Mouse (Mus musculus): ENCODE measurements around the gene Il21. TPM values are rescaled to one million over a fixed set of nuclear protein-coding genes. Genes with fewer than 3 reads are reported as not detected.
A peak's percentile ranks its signal among the peaks of the same experiment; 100 is the strongest.

The Il21 gene
- polyA plus RNA-seq, 1 experiment from 2014 or later, result not detected

GRCm38 (mm10) chr3:37229082-37229829 lies 3.2 kb downstream of the Il21 start:
- H3K9me3 ChIP-seq, result no peaks in the 10 kb centered on the region
- no peak overlapping the region for H3K4me3 ChIP-seq
- no peaks in the 10 kb centered on the region for H3K36me3 ChIP-seq
- H3K9ac ChIP-seq, result no peak overlapping the region
- WGBS, result 68% methylated on average over 11 of the region's 11 CpGs
- no peak overlapping the region for H3K4me2 ChIP-seq
- H3K27me3 ChIP-seq, result no peaks in the 10 kb centered on the region
- no peak for ATAC-seq (ENCODE audit: low FRiP score)
- H3K27ac ChIP-seq, result no peak overlapping the region
- H3K4me1 ChIP-seq (replicated peaks), result no peaks in the 10 kb centered on the region

GRCm38 (mm10) chr3:37225124-37225523 lies 7.3 kb downstream of the Il21 start:
- no peak overlapping the region for H3K27ac ChIP-seq
- no peaks in the 10 kb centered on the region for H3K4me1 ChIP-seq (replicated peaks)
- ATAC-seq (ENCODE audit: low FRiP score), result no peak
- H3K4me2 ChIP-seq, result no peak overlapping the region
- no peak overlapping the region for H3K4me3 ChIP-seq
- H3K9me3 ChIP-seq, result no peaks in the 10 kb centered on the region
- H3K27me3 ChIP-seq, result no peaks in the 10 kb centered on the region
- H3K9ac ChIP-seq, result no peak overlapping the region
- no peaks in the 10 kb centered on the region for H3K36me3 ChIP-seq
- 94% methylated on average over 13 of the region's 13 CpGs for WGBS

- WGBS, result 51% methylated on average over 4 of the region's 4 CpGs
These were observed 13.4 kb downstream of the Il21 start for GRCm38 (mm10) chr3:37219071-37219470.

GRCm38 (mm10) chr3:37205226-37205800 lies 27.1 kb downstream of the Il21 start:
- no peak for ATAC-seq (ENCODE audit: low FRiP score)
- Histone ChIP-seq H3K9me3 (no peaks in the 10 kb centered on the region), H3K9ac (no peak overlapping the region), H3K4me2 (no peak overlapping the region), H3K4me3 (no peak overlapping the region), H3K27ac (no peak overlapping the region), H3K4me1 (replicated peaks) (peaks cover 19% of the 10 kb centered on the region), H3K36me3 (no peaks in the 10 kb centered on the region), H3K27me3 (no peaks in the 10 kb centered on the region)
- WGBS, result 85% methylated on average over 8 of the region's 8 CpGs

More at GRCm38 (mm10) chr3:37219071-37219470, 13.4 kb downstream of the Il21 start:
- Histone ChIP-seq H3K9ac (no peak overlapping the region), H3K4me1 (replicated peaks) (no peaks in the 10 kb centered on the region), H3K4me3 (no peak overlapping the region), H3K27me3 (no peaks in the 10 kb centered on the region), H3K9me3 (no peaks in the 10 kb centered on the region), H3K36me3 (no peaks in the 10 kb centered on the region), H3K4me2 (no peak overlapping the region), H3K27ac (no peak overlapping the region)
- no peak for ATAC-seq (ENCODE audit: low FRiP score)

- no peak overlapping the region for H3K27ac ChIP-seq
- H3K4me3 ChIP-seq, result peak overlapping the region; percentile 46
- H3K4me2 ChIP-seq, result peak overlapping the region; percentile 78
- H3K36me3 ChIP-seq, result no peaks in the 10 kb centered on the region
- H3K4me1 ChIP-seq (replicated peaks), result peaks cover 19% of the 10 kb centered on the region
- ATAC-seq (ENCODE audit: low FRiP score), result peak; percentile 20; the same call in 1 of the 2 replicates
- H3K9me3 ChIP-seq, result no peaks in the 10 kb centered on the region
- 25% methylated on average over 6 of the region's 6 CpGs for WGBS
- peak overlapping the region; percentile 72; the same call in 1 of the 2 replicates for H3K9ac ChIP-seq
- H3K27me3 ChIP-seq, result no peaks in the 10 kb centered on the region
These were observed 27.9 kb downstream of the Il21 start for GRCm38 (mm10) chr3:37204556-37204955.

GRCm38 (mm10) chr3:37203984-37204428 lies 28.4 kb downstream of the Il21 start:
- Histone ChIP-seq H3K4me2 (peak overlapping the region; percentile 78), H3K4me3 (peak overlapping the region; percentile 46), H3K27ac (no peak overlapping the region), H3K9me3 (no peaks in the 10 kb centered on the region), H3K4me1 (replicated peaks) (peaks cover 19% of the 10 kb centered on the region), H3K9ac (peak overlapping the region; percentile 72), H3K36me3 (no peaks in the 10 kb centered on the region), H3K27me3 (no peaks in the 10 kb centered on the region)
- 2% methylated on average over 11 of the region's 11 CpGs for WGBS
- ATAC-seq (ENCODE audit: low FRiP score), result peak; percentile 78

GRCm38 (mm10) chr3:37202856-37203255 lies 29.6 kb downstream of the Il21 start:
- Histone ChIP-seq H3K36me3 (no peaks in the 10 kb centered on the region), H3K27ac (no peak overlapping the region), H3K4me2 (no peak overlapping the region), H3K4me1 (replicated peaks) (peaks cover 19% of the 10 kb centered on the region), H3K9ac (no peak overlapping the region), H3K4me3 (no peak overlapping the region), H3K27me3 (no peaks in the 10 kb centered on the region), H3K9me3 (no peaks in the 10 kb centered on the region)
- ATAC-seq (ENCODE audit: low FRiP score), result no peak
- 77% methylated on average over 7 of the region's 7 CpGs for WGBS

GRCm38 (mm10) chr3:37201122-37201916 lies 31.1 kb downstream of the Il21 start:
- Histone ChIP-seq H3K27ac (no peak overlapping the region), H3K4me1 (replicated peaks) (peaks cover 19% of the 10 kb centered on the region), H3K4me2 (no peak overlapping the region), H3K9ac (peak overlapping the region; percentile 13), H3K27me3 (no peaks in the 10 kb centered on the region), H3K36me3 (no peaks in the 10 kb centered on the region), H3K4me3 (no peak overlapping the region), H3K9me3 (no peaks in the 10 kb centered on the region)
- WGBS, result 60% methylated on average over 6 of the region's 6 CpGs
- ATAC-seq (ENCODE audit: low FRiP score), result no peak

- H3K4me2 ChIP-seq, result no peak overlapping the region
- no peaks in the 10 kb centered on the region for H3K27me3 ChIP-seq
- H3K4me1 ChIP-seq (replicated peaks), result peaks cover 13% of the 10 kb centered on the region
- H3K9ac ChIP-seq, result no peak overlapping the region
- H3K4me3 ChIP-seq, result no peak overlapping the region
- no peaks in the 10 kb centered on the region for H3K36me3 ChIP-seq
- H3K9me3 ChIP-seq, result no peaks in the 10 kb centered on the region
- ATAC-seq (ENCODE audit: low FRiP score), result no peak
- 63% methylated on average over 5 of the region's 5 CpGs for WGBS
- no peak overlapping the region for H3K27ac ChIP-seq
These were observed 34.1 kb downstream of the Il21 start for GRCm38 (mm10) chr3:37198302-37198701.

- Histone ChIP-seq H3K4me3 (no peak overlapping the region), H3K9ac (no peak overlapping the region), H3K27ac (no peak overlapping the region), H3K27me3 (no peaks in the 10 kb centered on the region), H3K36me3 (no peaks in the 10 kb centered on the region), H3K4me1 (replicated peaks) (no peaks in the 10 kb centered on the region), H3K9me3 (no peaks in the 10 kb centered on the region), H3K4me2 (no peak overlapping the region)
- 78% methylated on average over 2 of the region's 2 CpGs for WGBS
- no peak for ATAC-seq (ENCODE audit: low FRiP score)
These were observed 40.5 kb downstream of the Il21 start for GRCm38 (mm10) chr3:37191953-37192352.

GRCm38 (mm10) chr3:37185534-37185933 lies 46.9 kb downstream of the Il21 start:
- H3K27ac ChIP-seq, result no peak overlapping the region
- H3K4me3 ChIP-seq, result no peak overlapping the region
- no peaks in the 10 kb centered on the region for H3K27me3 ChIP-seq
- ATAC-seq (ENCODE audit: low FRiP score), result no peak
- peaks cover 8% of the 10 kb centered on the region for H3K4me1 ChIP-seq (replicated peaks)
- 88% methylated on average over 1 of the region's 1 CpGs for WGBS
- no peaks in the 10 kb centered on the region for H3K36me3 ChIP-seq
- no peak overlapping the region for H3K4me2 ChIP-seq
- no peak overlapping the region for H3K9ac ChIP-seq
- no peaks in the 10 kb centered on the region for H3K9me3 ChIP-seq
